Mouse (Mus musculus) MEL (cell line): ENCODE data around the gene Rnf152.

Source experiments
- BHLHE40 ChIP-seq: IDR thresholded peaks from 2 replicates; pipeline ENCODE4 v1.6.1; 2012; ENCODE audit warnings: low read depth, mild to moderate bottlenecking, inconsistent platforms, low read length, improper control_type of control experiment, borderline replicate concordance
- CHD2 ChIP-seq: IDR thresholded peaks from 2 replicates; pipeline ENCODE4 v1.6.1; 2011; ENCODE audit warnings: low read length, improper control_type of control experiment
- CTCF ChIP-seq, 3 experiments: IDR thresholded peaks in 2 of 3; conservative IDR thresholded peaks in 1 of 3; 2 replicates each; pipeline ENCODE4 v1.5.1; 2011 to 2012; ENCODE audit warnings: low read length in 3 of 3, low read depth in 2 of 3, mild to moderate bottlenecking in 2 of 3, improper control_type of control experiment in 1 of 3, inconsistent platforms in 1 of 3, mixed read lengths in 1 of 3, moderate library complexity in 1 of 3; ENCODE audit not compliant: control insufficient read depth in 1 of 3, insufficient read depth in 1 of 3, poor library complexity in 1 of 3, severe bottlenecking in 1 of 3
- ELF1 ChIP-seq: IDR thresholded peaks from 2 replicates; pipeline ENCODE4 v1.6.1; 2014; ENCODE audit warnings: low read depth, mild to moderate bottlenecking, inconsistent platforms, low read length, improper control_type of control experiment, moderate library complexity
- EP300 ChIP-seq, 2 experiments: IDR thresholded peaks; 2 replicates each; pipeline ENCODE4 v1.6.1; 2011; ENCODE audit warnings: improper control_type of control experiment in 2 of 2, low read length in 2 of 2, low read depth in 1 of 2, mild to moderate bottlenecking in 1 of 2
- POLR2A ChIP-seq, 2 experiments: IDR thresholded peaks; 2 replicates each; pipeline ENCODE4 v1.6.1; 2011 to 2012; ENCODE audit warnings: low read length in 2 of 2, mild to moderate bottlenecking in 2 of 2, control low read depth in 1 of 2, improper control_type of control experiment in 1 of 2, low read depth in 1 of 2, moderate library complexity in 1 of 2; ENCODE audit not compliant: control insufficient read depth in 1 of 2, insufficient read depth in 1 of 2, poor library complexity in 1 of 2
- ZC3H11A ChIP-seq: IDR thresholded peaks from 2 replicates; pipeline ENCODE4 v1.6.1; 2012; ENCODE audit warnings: low read depth, mild to moderate bottlenecking, inconsistent platforms, low read length, improper control_type of control experiment
- ZMIZ1 ChIP-seq: IDR thresholded peaks from 2 replicates; pipeline ENCODE4 v1.6.1; 2012; ENCODE audit warnings: low read depth, mild to moderate bottlenecking, inconsistent platforms, low read length, improper control_type of control experiment, moderate library complexity
- ZNF384 ChIP-seq: IDR thresholded peaks from 2 replicates; pipeline ENCODE4 v1.6.1; 2012; ENCODE audit warnings: low read depth, mild to moderate bottlenecking, inconsistent platforms, low read length, improper control_type of control experiment

GRCm38 (mm10) chr1:105302164-105302563, 54.3 kb downstream of the Rnf152 start:
- TF ChIP-seq CTCF (IDR thresholded peaks at IDR 0.05 in 2 of 3, conservative IDR thresholded peaks at IDR 0.05 in 1 of 3; ENCODE audit: control insufficient read depth in 1 of 3, insufficient read depth in 1 of 3, low read depth in 2 of 3, low read length in 3 of 3, poor library complexity in 1 of 3, severe bottlenecking in 1 of 3) (no peak), BHLHE40 (no peak), POLR2A (IDR thresholded peaks at IDR 0.05; ENCODE audit: control insufficient read depth in 1 of 2, insufficient read depth in 1 of 2, low read depth in 1 of 2, low read length in 2 of 2, poor library complexity in 1 of 2) (no peak), ZMIZ1 (no peak), CHD2 (no peak), ZC3H11A (no peak), ELF1 (no peak), EP300 (IDR thresholded peaks at IDR 0.05; ENCODE audit: low read depth in 1 of 2, low read length in 2 of 2) (no peak), ZNF384 (no peak)
